Mouse (Mus musculus) c-Kit-positive CD71-positive TER-119-negative erythroid progenitor cells, embryonic 14.5 days (primary cell): ENCODE measurements around the gene Sec31a.
A peak's percentile ranks its signal among the peaks of the same experiment; 100 is the strongest.
"Not testable (repeated sequence)": the region's sequence is repeated elsewhere in the genome, so short reads cannot be mapped to it uniquely, and the experiment has no call there.

Source experiments
- DNase-seq: peaks from one replicate; pipeline ENCODE4 v3.0.0-alpha.2; 2013; ENCODE audit warnings: low read depth

Gene Sec31a

DNA sequence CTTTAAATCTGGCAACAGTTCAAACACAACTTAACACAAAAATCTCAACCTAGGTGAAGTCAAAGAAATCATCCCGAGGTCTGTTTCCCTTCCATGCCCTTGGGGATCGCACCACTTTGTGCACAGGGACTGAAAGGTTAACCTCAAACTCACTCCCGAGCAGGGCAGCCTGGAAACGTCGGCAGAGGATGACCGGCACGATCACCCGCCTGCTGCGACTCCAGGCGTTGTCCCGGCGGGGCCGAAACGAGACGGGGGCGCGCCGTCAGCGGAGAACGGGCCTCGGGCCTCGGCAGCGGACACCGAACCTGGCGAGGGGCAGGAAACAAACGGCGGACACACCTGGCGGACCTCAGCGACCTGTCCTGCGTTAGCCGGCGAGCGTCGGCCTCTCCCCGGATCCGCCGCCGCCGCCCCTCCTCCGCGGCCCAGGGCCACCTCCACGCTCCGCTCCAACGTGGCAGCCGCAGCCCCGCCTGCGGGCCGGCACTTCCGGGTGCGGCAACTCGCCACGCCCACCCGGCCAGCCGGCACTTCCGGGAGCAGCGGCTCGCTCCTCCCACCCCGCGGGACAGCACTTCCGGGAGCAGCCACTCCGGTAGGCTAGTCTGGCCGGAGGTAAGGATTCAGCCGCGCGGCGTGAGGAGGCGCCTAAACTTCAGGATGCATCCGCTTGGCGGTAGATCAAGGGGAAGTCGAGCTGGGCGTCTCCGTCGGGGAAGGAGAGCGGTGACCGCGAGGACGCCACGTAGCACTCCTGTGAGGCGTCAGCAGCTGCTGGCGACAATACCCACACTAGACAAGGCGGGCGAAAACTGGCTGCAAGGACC, at the start of gene Sec31a:
Gene Sec31a (minus strand): TSS at position 474 of the 830 bp plus-strand sequence.
- DNase-seq = peak; percentile 84

DNA sequence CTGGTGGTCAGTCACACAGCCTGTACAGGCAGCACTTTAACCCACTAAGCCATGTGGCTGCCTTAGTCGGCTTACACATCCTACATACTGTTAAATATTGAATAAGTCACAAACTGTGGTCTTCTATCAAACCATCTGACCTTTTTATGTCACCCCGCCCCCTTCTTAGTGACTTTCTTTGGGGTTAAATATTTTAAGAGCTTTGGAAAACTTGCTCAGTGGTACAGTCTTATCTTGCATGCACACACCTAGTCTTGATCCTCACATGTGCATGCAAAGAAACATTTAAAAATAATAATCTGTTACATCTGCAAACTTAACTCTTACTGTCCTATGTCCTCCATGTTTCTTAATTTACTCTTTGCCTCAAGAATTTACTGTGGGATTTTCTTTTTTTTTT, 46.3 kb upstream of the Sec31a start:
- DNase-seq = peak; percentile 19

DNA sequence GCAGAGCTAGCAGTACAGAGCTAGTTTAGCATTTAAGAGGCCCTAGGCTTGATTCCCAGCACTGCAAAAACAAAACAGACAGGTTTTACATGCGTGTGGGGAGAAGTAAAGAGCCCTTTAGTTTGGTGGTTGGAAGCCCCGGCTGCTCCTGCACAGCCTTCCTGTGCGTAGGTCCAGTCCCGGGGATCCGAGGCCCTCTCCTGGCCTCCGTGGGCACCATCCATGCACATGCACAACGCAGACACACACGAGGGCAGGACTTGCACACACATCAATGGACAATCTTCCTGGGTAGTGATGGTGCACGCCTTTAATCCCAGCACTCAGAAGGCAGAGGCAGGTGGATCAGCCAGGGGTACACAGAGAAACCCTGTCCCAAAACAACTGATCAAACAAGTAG, 45.5 kb upstream of the Sec31a start:
- DNase-seq = no peak

DNA sequence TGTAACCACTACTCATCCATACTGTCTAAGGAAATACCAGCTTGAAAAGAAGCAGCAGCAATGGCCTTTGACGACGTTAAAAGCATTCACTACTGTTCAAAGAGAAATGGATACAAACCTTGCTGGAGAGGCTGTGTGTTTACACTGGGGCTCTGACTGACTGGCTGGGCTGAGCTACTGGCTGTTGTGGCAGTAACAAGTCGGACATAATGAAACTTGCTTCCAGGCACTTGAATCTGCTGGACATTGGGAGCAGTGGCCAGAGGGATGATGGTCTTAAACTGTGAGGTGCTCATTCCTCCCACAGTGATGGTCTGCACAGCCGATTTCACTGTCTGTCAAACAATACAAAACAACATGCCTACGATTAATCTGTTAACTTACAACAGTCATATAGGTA, 43.4 kb upstream of the Sec31a start:
- no peak for DNase-seq

DNA sequence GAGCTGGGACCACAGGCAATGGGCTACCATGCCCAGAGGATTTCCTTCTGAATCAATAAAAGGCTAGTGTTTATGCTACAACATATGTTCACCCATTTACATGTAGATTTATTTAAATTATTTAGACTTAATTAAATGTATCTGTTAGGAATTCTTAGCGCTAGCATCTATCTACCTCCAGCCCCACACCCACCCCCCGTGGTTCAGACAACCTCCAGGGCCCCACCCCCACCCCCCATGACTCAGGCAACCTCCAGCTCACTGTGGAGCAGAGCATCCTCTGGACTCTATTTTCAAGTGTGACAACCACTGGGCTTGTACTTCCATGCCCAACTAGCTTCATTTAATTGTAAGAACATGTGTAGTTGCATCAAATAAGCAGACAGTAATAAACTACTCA, 35.8 kb upstream of the Sec31a start:
- no peak for DNase-seq

DNA sequence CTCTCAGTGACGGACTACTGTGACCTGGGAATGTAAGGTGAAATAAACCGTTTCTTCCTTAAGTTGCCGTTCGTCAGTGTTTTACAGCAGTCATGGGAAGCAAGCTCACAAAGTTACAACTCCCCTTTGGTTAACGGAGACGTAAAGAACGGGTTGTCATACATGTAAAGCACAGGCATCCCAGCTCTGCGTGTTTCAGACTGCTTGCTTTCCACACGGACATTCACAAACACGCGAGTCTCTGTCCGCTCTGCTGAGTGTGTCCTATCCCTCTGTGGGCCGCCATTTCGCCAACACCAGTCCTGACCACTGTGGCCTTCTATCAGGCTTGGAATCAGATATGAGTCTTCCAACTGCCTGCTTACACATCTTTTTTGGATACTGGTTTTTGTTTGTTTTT, 22.8 kb upstream of the Sec31a start:
- no peak for DNase-seq

DNA sequence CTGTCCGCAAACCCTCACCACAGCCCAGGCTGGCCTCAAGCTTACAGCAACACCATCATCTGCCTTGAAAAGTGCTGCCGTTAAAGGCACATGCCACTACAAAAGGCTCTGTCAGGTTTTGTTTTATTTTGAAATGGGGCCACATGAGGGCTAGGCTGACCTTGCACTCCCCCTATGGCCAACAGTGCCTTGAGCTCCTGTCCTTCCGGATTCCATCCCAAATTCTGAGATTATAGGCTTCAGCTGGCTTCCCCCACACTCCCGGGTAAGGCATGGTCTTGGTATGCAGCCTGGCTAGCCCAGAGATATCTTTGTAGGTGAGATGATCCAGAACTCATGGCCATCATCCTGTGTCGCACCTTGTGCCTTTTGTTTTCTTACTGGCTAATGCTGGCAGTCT, 21.9 kb upstream of the Sec31a start:
- DNase-seq = no peak

DNA sequence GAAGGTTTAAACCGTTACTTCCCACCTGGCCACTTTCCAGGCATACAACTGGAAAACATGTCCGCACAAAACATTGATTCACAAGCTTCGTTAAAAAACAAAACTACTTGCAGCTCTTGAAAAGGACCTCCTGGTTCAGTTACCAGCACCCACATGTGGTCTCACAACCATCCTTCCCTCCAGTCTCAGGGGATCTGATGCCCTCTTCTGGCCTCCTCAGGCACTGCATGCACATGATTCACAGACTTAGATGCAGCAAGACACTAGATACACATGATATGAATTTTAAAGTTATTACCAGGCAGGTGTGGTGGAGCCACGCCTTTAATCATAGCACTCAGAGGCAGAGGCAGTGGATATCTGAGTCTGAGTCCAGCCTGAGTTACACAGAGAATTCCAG, 21.1 kb upstream of the Sec31a start:
- no peak for DNase-seq

DNA sequence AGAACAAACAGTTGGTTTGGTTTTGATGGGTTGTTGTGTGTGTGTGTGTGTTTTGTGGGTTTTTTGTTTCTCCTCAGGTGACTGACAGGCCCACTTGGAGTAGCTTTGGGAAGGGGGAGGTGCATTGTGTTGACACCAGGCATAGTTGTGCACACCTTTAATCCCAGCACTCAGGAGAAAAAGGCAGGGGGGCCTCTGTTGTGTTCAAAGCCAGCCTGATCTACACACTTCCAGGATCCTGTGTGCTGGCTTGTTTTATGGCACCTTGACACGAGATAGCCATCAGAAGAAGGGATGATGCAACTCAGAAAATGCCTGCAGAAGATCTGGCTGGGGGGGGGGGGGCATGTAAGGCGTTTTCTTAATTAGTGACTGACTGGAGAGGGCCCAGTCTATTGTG, 14.9 kb upstream of the Sec31a start:
- DNase-seq = no peak

DNA sequence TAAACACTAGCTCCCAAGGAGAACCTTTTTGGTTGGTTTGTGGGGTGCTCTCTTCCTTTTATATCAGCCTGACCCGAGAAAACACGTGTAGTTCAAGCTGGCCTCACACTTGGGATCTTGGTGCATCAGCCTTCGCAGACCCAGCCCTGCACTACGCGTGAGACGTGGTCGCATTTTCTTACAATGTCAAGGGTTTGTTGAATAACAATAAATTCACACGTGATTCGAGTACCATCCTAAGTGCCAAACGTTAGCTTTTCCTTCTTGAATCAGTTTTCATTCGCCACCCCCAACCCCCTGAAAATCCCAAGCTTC, 14.0 kb upstream of the Sec31a start:
- DNase-seq = no peak

DNA sequence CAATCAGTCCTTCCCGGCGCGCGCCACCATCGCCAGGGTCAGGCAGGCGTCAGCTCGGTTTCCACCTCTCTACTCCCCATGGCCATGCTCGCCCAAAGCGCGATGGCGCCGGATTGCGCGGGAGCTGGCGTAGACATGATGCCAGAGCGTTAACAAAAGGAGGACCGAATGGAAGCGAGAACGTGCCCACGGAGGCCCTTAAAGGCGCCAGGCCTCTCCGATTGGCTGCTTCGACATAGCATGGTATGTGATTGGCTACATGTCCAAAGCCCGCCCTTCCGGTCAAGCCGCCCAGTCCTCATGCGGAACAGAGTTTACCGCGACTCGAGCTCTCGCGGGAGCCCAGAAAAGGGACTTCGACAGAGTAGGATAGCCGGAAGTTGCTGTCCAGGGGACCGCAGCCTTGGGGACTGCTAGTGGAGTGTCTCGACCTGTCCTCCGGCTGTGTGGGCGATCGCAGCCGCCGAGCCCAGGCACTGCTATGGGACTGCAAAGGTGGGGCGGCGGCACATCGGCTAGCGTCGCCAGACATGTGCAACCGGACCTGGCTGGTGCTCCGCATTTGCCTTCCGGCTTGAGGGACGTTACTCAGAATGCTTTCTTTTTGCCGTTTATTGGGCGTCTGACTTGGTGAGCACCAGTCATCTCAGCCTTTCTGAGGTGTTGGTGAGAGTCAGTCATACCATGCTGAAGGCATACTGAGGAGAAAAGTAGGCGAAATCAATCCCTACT, 13.5 kb upstream of the Sec31a start:
- DNase-seq = peak; percentile 95

DNA sequence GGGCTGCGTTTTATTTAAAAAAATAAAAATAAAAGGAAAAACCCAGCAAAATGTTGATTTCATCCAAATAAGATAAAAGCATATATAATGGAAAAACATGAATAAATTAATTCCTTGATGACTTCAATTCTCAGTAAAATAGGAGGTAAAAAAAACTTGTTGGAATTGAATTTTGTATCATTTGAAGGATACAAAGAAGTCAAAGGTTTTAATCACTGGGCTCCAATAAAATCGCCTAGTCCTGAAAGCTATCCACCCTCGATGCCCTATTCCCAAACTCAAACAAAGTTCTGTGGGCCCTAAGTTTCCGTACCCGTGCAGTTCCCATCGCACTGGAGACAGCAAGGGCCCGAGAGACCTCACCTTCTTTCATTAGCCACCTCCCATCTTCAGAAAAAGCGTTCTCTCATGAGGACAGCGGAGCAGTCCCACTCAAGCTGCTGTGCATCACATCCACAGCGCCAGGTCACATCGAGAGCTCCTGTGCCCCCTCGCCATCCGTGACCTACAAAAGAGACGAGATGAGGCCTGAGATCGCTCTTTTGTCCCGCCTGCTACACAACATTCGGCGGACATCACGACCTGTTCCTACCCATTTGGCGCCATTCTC, 12.8 kb upstream of the Sec31a start:
- no peak for DNase-seq

DNA sequence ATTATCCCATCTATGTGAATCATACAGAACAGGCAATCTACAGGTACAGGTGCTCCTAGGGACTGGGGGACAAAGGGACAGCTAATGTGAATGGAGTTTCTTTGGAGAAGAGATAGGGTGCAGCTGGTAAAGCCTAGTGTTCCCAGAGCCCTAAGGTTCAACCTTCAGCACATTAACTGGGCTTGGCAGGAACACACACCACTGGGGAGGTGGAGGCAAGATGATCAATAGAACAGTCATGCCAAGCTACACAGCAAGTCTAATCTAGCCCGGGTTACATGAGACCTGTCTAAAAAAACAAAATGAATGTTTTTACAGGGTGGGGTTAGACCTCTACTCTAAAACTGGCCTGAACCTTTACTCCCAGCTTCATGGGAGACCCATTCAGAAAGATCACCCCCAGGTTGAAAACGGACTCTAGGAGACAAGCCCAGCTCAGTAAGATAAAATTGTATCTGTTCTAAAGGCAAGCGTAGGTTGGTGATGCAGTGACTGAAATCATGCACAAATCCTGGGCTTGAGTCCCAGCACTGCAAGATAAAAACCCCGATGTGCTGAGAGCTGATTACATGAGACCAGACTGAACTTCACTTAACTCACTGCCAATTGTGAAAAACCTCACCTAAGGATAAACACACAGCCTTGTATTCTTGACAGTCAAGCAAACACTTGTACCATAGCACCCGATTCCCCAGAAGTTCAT, 12.1 kb upstream of the Sec31a start:
- peak; percentile 43 for DNase-seq

DNA sequence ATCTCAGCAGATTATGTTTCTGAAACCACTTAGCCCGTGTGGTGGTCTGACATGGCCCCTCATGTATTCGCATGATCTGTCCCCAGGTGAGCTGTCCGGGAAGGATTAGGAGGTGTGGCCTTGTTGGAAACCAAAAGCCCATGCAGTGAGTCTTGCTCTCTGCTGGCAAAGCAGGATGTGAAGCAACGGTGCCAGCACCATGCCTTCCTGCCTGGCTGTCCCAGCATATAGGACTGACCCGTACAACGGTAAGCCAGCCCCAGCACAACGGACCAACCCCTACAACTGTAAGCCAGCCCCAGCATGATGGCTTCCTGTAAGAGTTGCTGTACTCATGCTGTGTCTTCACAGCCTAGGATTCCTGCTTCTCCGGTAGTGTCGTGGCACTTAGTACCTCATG, 11.2 kb upstream of the Sec31a start:
- no peak for DNase-seq

DNA sequence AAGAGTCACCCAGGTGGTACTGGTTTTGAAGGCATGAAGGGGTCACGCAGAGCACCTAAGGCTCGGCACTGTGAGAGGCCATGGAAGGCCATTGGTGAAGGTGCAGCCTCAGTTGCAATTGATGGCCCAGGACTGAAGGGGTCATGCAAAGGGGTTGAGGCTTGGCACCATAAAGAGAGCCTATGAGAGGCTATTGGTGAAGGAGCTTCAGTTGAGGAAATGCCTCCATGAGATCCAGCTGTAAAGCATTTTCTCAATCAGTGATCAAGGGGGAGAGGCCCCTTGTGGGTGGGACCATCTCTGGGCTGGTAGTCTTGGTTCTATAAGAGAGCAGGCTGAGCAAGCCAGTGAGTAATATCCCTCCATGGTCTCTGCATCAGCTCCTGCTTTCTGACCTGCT, 9.8 kb upstream of the Sec31a start:
- not testable (repeated sequence) for DNase-seq

DNA sequence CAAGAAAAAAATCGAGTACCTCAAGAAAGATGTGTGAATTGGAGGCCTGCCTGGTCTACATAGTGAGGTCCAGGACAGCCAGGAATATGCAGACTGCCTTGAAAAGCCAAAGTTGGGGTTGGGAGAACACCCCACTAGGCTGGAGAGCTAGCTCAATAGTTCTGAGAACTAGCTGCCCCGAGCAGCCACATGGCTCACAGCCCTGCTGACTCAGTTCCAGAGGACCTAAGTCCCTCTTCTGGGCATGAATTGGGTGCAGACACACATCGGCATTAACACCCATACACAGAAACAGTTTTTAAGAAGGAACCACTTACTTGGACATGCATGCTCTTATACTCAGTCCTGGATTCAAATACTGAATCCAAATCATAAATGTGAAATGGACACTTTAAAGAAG, 8.2 kb upstream of the Sec31a start:
- DNase-seq = no peak

DNA sequence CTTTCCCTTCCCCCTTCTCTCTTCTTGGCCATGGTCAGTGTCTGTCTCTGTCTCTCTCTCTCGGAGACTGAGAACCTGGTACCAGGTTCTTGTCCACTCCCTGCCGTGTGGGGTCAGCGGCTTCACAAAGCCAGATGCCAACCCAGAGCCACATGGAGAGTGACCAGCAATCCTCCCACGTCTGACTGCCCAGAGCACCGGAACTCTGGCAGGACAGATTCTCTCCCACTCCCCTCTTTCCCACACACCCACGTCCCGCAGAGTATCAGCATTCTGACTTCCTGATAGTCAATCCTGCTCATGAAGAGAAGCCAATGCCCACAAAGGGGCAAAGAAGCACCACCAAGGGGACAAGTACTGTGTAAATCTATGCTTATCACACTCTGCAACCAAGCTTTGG, 7.6 kb upstream of the Sec31a start:
- DNase-seq = no peak

DNA sequence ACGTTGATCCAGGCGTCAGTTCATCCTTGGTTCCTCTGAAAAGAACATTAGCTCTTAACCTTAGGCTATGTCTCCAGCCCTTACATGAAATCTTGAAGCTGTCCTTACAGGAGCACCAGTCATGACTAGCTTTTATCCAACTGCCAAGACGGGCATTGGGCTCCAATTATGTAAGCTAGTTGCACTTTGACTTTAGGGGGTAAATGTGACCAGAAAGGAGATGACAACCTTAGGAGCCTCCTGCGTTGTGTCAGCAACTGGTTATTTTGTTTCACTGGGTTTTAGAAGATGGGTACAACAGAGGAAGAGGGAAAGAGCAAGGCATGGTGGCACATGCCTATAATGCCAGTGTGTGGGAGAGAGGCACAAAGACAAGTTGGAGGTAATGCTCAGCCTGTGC, 2.8 kb upstream of the Sec31a start:
- no peak for DNase-seq

DNA sequence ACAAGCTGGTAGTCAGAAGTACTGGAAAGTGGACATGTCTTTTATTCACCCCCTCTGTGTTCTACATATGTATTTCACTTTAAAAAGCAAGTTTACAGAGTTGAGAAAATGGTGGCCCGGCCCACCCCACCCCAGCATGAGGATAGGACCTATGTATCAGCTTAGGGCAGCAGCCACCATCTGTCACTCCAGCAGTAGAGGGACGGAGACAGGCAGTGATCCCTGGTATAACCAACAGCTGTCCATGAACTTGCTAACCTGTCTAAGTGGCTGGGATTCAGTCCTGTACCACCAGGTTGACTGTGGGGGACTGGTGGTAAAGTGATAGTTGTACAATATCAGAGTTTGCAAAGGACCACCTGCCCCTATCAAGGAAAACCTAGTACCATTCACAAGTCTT, 2.0 kb upstream of the Sec31a start:
- DNase-seq = no peak

DNA sequence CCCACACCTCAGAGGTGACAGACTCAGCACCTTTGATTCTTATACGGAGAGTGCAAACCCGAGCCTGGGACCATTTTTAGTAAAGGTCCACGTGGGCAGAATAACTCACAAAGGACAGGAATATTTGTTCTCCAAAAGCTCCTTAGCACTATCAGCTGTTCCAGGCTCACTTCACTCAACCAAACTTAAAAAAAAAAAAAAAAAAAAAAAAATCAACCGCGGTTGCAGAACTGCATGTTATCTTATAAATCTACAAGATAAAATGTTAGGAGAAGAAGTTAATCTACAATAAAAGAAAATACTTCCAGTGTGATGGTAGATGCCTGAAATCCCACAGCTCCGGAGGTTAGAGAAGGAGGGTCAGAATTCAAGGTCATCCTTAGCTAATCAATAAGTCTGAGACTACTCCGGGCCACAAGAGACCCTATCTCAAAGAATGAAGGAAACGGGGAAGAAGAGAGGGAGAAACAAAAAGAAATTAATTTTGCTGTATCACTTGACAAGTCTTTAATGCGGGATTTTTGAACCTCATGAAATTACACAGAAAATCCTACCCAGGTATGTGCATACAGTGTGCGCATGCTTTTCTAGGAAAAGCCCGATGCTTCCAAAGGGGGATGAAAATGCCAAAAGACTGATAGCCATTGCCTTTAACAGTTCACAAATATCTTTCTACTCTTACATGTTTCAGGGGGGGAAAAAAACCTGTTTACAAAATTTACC, 1.4 kb downstream of the Sec31a start:
- DNase-seq = no peak

DNA sequence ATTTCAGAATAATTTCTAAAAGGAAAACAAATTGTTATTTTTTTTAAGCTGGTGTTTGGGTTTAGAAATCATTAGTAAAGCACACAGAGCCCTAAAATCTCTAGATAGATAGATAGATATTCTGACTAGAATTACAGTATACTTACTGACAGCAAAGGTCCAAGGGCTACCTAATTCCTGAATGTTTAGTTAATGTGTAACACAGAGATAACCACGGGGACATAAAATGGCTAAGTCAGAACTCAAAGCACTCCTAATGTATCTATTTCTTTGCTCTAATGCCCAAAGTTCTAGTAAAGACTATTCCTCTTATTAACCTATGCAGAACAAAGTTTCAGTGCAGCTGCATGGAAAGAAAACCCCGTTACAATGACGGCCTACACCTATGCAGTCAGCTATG, 3.1 kb downstream of the Sec31a start:
- no peak for DNase-seq

DNA sequence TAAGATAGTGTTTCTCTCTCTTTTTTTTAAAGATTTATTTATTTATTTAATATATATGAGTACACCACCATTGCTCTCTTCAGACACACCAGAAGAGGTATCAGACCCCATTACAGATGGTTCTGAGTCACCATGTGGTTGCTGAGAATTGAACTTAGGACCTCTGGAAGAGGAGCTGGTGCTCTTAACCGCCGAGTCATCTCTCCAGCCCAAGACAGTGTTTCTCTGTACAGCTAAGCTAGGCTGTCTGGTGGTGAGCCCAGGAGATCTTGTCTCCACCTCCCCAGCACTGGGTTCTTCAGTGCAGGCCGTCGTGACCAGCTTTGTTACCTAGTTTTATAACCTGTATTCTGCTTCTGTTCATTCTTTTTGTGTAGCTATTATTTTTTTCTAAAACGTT, 5.8 kb downstream of the Sec31a start:
- no peak for DNase-seq
